Mouse (Mus musculus): Measurements from ENCODE around the gene Farsb. TPM values are rescaled to one million over a fixed set of nuclear protein-coding genes. Genes with fewer than 3 reads are reported as not detected.
"Not testable (repeated sequence)": the region's sequence is repeated elsewhere in the genome, so short reads cannot be mapped to it uniquely, and the experiment has no call there.

The Farsb gene
- 10 to 100 TPM; 76.1 to 77.6 TPM for total RNA-seq (2021)
- 3.5 and 4.4 TPM in 2 replicates for polyA plus RNA-seq (2012; rRNA removed)
- long read RNA-seq, transcript Farsb-201 (17 exons, 1,951 nt) = major isoform, 29 of 37 reads
- long read RNA-seq, partial matches to known transcripts = 4 of 37 reads
- long read RNA-seq, other reads (novel, unspliced or antisense) = 2 of 37 reads

GRCm38 (mm10) chr1:78488752-78489492, at the start of gene Farsb:
Gene Farsb (minus strand): TSS chr1:78488897.
- peak; percentile 92 for DNase-seq

DNA sequence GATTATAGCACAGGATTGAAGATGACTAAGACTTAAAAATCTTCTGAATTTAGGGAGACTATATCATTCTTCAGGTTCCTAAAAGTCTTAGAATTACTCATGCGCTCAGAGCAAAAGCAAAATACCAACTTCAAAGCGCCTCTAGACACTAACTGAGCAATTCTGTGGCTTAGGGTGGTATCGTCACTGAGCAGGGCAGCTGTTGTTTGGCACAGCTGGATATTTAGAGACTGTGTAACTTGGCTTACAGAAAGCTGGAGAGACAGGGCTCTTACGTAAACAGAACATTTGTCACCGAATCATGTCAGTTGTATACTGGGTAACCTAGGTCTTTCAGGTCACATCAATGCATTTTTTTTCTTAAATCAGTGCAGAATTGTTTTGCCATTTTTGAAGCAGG, 49.7 kb upstream of the Farsb start:
- DNase-seq = no peak

- peak; percentile 71 for DNase-seq
Measured at GRCm38 (mm10) chr1:78537494-78538010, 48.9 kb upstream of the Farsb start.

- peak; percentile 81 for DNase-seq
Measured at GRCm38 (mm10) chr1:78536310-78537164, 47.8 kb upstream of the Farsb start.

DNA sequence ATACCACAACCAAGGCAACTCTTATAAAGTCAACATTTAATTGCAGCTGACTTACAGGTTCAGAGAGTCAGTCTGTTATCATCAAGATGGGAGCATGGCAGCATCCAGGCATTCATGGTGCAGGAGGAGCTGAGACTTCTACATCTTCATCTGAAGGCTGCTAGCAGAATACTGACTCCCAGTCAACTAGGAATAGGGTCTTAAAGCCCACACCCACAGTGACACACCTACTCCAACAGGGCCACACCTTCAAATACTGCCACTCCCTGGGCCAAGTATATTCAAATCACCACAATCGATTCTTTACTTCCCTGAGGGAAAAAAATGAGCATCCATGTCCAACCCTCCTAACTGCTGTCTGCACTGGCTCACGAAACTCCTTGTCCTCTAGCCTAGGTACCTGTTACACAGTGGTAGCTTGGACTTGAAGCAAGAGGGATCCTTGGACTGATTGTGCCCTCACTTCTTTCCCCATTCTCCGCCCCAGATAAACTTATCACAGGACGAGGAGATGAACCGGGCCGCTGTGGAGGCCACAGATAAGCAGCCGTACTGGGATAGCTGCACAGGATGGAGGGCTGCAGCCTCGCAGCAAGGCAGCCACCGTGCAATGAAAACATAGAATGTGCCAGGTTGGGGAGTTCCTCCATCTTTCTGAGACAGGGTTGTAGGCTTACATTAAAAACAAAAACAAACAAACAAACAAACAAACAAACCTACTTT, 45.9 kb upstream of the Farsb start:
- DNase-seq = no peak

DNA sequence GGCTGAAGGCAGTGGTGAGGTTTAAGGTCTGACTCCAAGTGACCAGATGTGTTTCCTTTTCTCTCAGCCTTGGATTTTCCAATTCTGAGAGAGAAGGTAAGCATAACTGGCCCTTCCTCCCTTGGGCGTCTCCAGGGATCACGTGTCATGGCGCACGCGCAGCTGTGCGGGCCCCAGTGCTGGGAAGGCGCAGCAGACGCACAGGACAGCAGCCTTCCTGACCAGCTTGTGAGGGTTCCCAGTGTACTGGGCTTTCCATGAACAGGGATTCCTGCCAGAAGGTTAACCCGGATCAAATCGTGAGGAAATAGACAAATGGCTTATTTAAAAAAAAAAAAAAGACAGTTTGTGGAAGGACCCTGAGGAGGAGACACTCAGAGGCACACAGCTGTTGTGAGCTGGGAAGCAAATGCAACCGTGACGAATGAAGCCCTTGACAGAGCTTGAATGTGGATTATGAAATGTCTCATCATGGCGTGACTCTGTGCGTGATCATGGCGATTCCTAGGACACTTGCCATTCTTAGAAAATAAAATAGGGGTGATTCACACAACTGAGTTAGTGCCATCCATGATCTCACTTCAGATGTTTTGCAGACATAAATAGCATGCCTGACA, 43.6 kb upstream of the Farsb start:
- peak; percentile 70 for DNase-seq

- no peak for DNase-seq
Measured at GRCm38 (mm10) chr1:78530500-78531215, 42.0 kb upstream of the Farsb start.

DNA sequence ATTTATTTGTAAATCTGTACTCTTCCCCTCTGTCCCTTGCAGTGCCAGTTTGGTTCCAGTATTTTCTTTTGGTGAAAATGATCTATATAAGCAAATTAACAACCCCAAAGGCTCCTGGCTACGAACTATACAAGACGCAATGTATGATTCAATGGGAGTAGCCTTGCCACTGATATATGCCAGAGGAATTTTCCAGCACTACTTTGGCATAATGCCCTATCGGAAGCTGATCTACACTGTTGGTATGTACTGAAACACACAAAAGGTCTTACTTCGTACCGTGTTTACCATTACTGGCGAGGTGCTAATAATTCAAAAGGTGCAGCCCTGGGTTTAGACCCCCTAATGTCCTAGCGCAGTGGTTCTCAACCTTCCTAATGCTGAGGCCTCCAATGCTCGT, 40.3 kb upstream of the Farsb start:
- DNase-seq = peak; percentile 39

DNA sequence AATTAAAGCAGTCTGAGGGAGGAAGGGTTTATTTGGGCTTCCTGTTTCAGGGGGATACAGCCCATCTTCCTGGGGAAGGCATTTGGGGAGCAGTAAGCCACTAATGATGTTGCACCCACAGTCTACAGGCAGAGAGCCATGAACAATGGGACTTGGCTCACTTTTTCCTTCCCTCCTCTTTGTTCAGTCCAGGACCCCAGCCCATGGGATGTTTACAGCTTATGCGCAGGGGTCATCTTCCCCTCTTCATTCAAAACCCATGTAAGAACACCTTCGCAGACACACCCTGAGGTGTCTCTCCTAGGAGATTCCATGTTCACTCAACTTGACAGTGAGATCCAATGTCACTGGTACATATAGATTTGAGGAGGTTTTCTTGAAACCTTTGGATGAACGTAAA, 39.7 kb upstream of the Farsb start:
- no peak for DNase-seq

DNA sequence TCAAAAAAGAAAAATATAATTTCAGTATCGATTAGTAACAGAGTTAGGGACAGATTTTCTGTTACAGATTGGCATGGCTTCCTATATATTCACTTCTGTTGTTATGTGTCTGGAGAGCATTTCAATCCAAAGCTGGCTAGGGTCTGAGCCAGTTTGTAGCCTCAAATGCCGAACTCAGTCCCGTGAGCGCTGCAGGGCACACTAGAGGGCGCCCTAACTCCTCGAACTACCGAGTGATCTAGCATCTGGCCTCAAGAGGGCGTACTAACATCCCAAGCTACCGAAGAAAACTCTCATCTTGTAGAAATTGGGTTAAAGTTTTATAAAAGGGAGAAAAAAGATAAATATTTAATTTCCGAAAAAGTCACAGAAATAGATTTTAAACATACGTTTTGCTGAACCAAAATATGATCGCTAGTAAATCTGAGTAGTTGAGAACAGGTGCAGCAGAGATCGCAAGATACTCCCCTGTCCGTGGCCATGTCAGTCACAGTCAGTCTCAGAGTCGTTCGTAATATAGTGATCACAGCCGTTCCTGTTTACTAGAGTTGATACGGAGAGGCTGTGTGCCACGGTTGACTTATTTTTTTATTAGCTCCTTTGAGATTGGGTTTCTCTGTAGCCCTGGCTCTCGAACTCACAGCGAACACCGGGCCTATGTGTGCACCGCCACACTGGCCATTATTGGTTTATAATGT, 36.6 kb upstream of the Farsb start:
- peak; percentile 55 for DNase-seq

GRCm38 (mm10) chr1:78518907-78519306, 30.2 kb upstream of the Farsb start:
- no peak for DNase-seq

DNA sequence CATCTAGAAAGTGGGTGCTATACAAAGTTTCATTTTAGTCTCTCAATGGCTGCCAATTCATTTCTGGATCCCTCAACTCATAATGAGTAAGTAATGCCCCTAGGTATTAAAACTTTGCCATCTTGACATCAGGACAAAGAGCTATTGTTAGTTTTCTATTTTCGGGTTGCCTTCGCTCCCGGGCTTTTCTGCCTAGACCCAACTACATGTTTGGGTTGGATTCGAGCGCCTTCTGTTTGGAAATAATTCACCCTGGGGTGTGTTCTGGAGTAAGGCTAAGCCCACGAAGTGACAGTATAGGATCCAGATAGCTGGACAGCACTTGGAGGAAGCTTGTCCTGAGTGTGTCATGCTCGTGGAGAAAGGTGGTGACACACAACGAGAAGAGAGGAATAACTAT, 24.1 kb upstream of the Farsb start:
- DNase-seq = no peak

DNA sequence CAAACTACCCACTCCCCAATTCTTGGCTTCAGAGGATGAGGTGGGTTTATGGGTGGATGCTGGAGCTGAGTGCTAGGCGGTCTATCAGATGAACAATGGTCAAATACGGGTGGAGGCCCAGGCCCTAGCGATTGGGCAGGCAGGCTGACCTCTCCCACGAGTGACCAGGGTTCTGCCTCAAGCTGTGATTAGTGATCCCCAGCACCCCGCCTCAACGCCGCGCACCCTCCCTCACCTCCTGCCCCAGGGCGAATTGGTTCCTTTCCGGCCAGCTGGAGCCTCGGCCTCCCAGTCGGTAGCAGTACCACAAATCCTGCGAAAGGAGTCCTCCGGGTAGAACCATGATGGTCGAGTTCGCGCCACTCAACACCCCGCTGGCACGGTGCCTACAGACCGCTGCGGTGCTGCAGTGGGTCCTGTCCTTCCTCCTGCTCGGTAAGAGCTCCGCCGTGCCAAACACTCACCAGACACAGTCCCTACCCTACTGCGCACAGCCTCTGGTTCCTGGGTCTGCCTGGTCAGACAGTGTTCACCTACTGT, 23.0 kb upstream of the Farsb start, which contains the start of gene BC035947:
Gene BC035947 (minus strand): TSS at position 538 of the 540 bp plus-strand sequence.
- peak; percentile 14 for DNase-seq

DNA sequence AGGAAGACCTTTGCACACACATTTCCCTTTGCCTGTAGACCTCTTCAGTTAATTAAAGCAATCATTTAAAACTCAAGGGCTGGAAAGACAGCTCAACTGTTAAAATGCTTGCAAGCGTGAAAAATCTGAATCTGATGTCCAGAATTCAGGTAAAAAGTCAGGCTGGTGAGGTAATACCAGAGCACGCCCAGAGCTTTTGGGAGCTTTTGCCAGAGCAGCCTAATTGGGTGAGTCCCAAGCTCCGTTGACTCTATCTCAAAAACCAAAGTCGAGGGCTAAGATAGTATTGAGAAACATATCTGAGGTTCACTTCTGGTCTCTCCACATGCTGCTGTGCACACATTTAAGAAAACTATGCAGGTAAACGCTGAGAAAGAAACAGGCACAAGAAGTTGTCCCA, 22.2 kb upstream of the Farsb start, which contains the start of gene Mogat1:
Gene Mogat1 (plus strand): TSS at position 130 of the 400 bp plus-strand sequence.
- DNase-seq = peak; percentile 17

DNA sequence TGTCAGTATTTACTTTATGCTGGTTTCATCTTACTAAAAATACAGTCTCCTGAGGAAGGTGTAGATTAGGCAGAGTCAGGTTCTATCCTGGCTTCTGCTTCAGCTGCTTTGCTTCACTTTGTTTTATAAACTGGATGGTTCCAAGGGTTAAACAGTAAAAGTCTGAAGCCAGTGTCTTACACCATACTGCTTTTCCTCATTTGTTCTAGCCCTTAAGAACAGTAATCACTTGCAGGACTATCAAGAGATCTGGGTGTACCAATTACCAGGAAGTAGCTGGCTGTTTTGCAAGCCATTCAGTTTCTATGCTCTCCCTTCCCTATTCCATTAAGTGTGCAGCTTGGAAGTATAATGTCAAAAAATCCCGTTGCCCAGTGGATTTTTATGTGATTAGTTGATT, 18.4 kb upstream of the Farsb start:
- no peak for DNase-seq

GRCm38 (mm10) chr1:78502527-78502926, 13.8 kb upstream of the Farsb start:
- no peak for DNase-seq

- not testable (repeated sequence) for DNase-seq
Measured at GRCm38 (mm10) chr1:78501856-78502255, 13.2 kb upstream of the Farsb start.

- DNase-seq = no peak
Measured at GRCm38 (mm10) chr1:78501036-78501435, 12.3 kb upstream of the Farsb start.

GRCm38 (mm10) chr1:78490143-78490542, 1.4 kb upstream of the Farsb start:
- DNase-seq = no peak

DNA sequence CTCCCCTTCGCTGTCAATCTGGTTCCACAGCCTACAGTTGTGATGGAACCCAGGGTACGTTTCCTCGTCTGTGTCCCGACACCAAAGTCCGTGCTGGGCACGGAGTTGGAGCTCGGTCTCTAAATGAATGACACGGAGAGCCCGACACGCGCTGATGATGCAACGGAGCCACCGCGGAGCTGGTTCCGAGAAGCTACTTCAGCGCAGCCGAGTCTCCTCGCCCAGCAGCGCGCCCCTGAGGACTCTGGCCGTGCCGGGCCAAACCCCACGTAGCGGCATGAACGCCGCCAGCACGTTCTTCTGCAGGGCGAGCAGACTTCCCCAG, 308 bp downstream of the Farsb start:
- no peak for DNase-seq
